Comparison of ENCODE assay signal across 18 mouse cellular contexts in genomic region chr4:35807497-35808210, GRCm38 (mm10).
DNase-seq lines count a peak whose midpoint lies in the region; ATAC-seq lines count a peak whose summit lies in the region.
"Had no signal": no experiment of that assay in that cellular context is flagged by ENCODE, and none has a peak within 500 bp of the region (broad histone marks: within the 10 kb centered on the region; RNA-seq: fewer than 3 reads in every experiment).

No protein-coding gene starts in this region.

- peak; percentile 81 to 84 for DNase-seq in cerebellum, postnatal 10 days
- no peak for DNase-seq in cerebellum, adult 9-11 months
- peak; percentile 46 for DNase-seq in left cerebral cortex, postnatal 4 days
- DNase-seq in left cerebral cortex, postnatal 14 days (ENCODE audit: low spot score in 2 of 2): no peak
- DNase-seq in midbrain, embryonic 10.5 days (ENCODE audit: low spot score): peak; percentile 16
- DNase-seq in natural killer cell, adult 2 months (ENCODE audit: low spot score in 2 of 2): no peak
- no peak for DNase-seq in thymus, postnatal 10 days (ENCODE audit: low spot score in 2 of 2)
- DNase-seq: heart, postnatal 36 days; kidney, adult 2 months; kidney, postnatal 25 days; liver; lung, adult 18-20 months; lung, postnatal 4 days; right cerebral cortex, postnatal 14 days; thymus, postnatal 25 days had no signal

- no peaks in the 10 kb centered on the region for H3K9me3 ChIP-seq in midbrain, embryonic 10.5 days (replicated peaks)
- H3K9me3 ChIP-seq in neural tube, embryonic 13.5 days: no peaks in the 10 kb centered on the region
- H3K9me3 ChIP-seq: embryonic facial prominence, embryonic 13.5 days; heart, embryonic 13.5 days had no signal

- peak overlapping the region; percentile 59 for H3K27ac ChIP-seq in midbrain, embryonic 10.5 days (replicated peaks)
- H3K27ac ChIP-seq in neural tube, embryonic 13.5 days (replicated peaks): 0 out of 2 replicates have a peak overlapping the region, but pooled peaks have one; percentile 13
- H3K27ac ChIP-seq: embryonic facial prominence, embryonic 13.5 days; heart, embryonic 13.5 days had no signal

- peak; percentile 43; the same call in 1 of the 2 replicates for ATAC-seq in neural tube, embryonic 13.5 days (ENCODE audit: low read depth)

- peaks cover 12% of the 10 kb centered on the region for H3K4me1 ChIP-seq in midbrain, embryonic 10.5 days
- H3K4me1 ChIP-seq in neural tube, embryonic 13.5 days (replicated peaks): peaks cover 8% of the 10 kb centered on the region
- H3K4me1 ChIP-seq: embryonic facial prominence, embryonic 13.5 days; heart, embryonic 13.5 days had no signal

- 67% methylated on average over 6 of the region's 6 CpGs for WGBS in midbrain, embryonic 10.5 days
- 33% methylated on average over 6 of the region's 6 CpGs for WGBS in neural tube, embryonic 13.5 days

- H3K9ac ChIP-seq in neural tube, embryonic 13.5 days: no peak overlapping the region
- H3K9ac ChIP-seq: embryonic facial prominence, embryonic 13.5 days; heart, embryonic 13.5 days had no signal

- intact Hi-C loops in left cerebral cortex, postnatal 4 days (cut with DNase I): no loop called here
- intact Hi-C loops in left cerebral cortex, postnatal 14 days (cut with DNase I): no loop called here

- H3K36me3 ChIP-seq in midbrain, embryonic 10.5 days: no peaks in the 10 kb centered on the region
- H3K36me3 ChIP-seq in neural tube, embryonic 13.5 days: no peaks in the 10 kb centered on the region
- H3K36me3 ChIP-seq: embryonic facial prominence, embryonic 13.5 days; heart, embryonic 13.5 days had no signal

- H3K4me2 ChIP-seq in neural tube, embryonic 13.5 days: no peak overlapping the region
- H3K4me2 ChIP-seq: embryonic facial prominence, embryonic 13.5 days; heart, embryonic 13.5 days had no signal

- no peaks in the 10 kb centered on the region for H3K27me3 ChIP-seq in midbrain, embryonic 10.5 days (ENCODE audit: low read depth, poor library complexity, severe bottlenecking)
- no peaks in the 10 kb centered on the region for H3K27me3 ChIP-seq in neural tube, embryonic 13.5 days
- H3K27me3 ChIP-seq: embryonic facial prominence, embryonic 13.5 days; heart, embryonic 13.5 days had no signal

- H3K4me3 ChIP-seq in midbrain, embryonic 10.5 days: no peak overlapping the region
- H3K4me3 ChIP-seq in neural tube, embryonic 13.5 days: no peak overlapping the region
- H3K4me3 ChIP-seq: embryonic facial prominence, embryonic 13.5 days; heart, embryonic 13.5 days had no signal

Comparison
In these comparisons a context has a peak if more than half of its experiments do, and no peak if none do; other contexts are left out.
1. DNase-seq: peak in cerebellum, postnatal 10 days (2 of 2), left cerebral cortex, postnatal 4 days (single experiment) and midbrain, embryonic 10.5 days (single experiment); none in cerebellum, adult 9-11 months (single experiment), left cerebral cortex, postnatal 14 days (0 of 2), natural killer cell, adult 2 months (0 of 2) and thymus, postnatal 10 days (0 of 2).